Mouse (Mus musculus): ENCODE measurements around the gene Tmem100. TPM values are rescaled to one million over a fixed set of nuclear protein-coding genes. Genes with fewer than 3 reads are reported as not detected.

Tmem100 gene
- polyA plus RNA-seq, 1 experiment from 2014 or later, result 1.2 TPM

DNA sequence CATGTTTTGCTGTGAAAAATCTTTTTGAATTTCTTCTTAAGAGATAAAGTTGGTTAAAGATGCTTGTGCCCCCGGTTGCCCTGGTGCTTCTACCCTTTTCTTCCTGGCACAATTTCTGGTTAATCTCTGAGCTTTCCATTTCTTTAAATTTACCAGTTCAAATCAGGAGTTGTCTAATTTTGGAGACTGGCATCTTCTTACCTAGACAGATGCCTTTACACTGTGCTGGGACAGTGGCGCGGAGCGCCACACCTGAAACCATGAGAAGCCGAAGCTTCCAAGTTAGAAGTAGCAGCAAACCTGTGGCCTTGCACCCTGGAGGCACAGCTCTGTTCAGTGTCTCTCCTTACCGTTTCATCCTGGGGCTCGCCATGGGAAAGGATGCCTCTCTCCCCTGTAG is 928 bp downstream of the Tmem100 start:
- H3K9ac ChIP-seq (replicated peaks), result no peak overlapping the region
- 35% methylated on average over 7 of the region's 7 CpGs for WGBS (ENCODE audit: insufficient replicate concordance)
- peaks cover 14% of the 10 kb centered on the region for H3K27me3 ChIP-seq (ENCODE audit: insufficient read depth, low read length)
- H3K4me3 ChIP-seq (ENCODE audit: low read depth, low read length), result peak overlapping the region; percentile 32; the same call in 1 of the 2 replicates
- H3K36me3 ChIP-seq (replicated peaks; ENCODE audit: insufficient read depth, low read length), result no peaks in the 10 kb centered on the region
- DNase-seq (no peak), ATAC-seq (no peak)
- no peak for TF ChIP-seq EP300 (IDR thresholded peaks at IDR 0.05; ENCODE audit: low read depth)
- no peak for TF ChIP-seq CTCF (IDR thresholded peaks at IDR 0.05; ENCODE audit: low read depth)
- no peak overlapping the region for H3K27ac ChIP-seq (ENCODE audit: low read depth)
- peaks cover 9% of the 10 kb centered on the region for H3K4me1 ChIP-seq (ENCODE audit: insufficient read depth)
- peak overlapping the region; percentile 60; the same call in 1 of the 2 replicates for H3K4me2 ChIP-seq (ENCODE audit: low read depth, low read length)
- no peaks in the 10 kb centered on the region for H3K9me3 ChIP-seq (ENCODE audit: low read length)

DNA sequence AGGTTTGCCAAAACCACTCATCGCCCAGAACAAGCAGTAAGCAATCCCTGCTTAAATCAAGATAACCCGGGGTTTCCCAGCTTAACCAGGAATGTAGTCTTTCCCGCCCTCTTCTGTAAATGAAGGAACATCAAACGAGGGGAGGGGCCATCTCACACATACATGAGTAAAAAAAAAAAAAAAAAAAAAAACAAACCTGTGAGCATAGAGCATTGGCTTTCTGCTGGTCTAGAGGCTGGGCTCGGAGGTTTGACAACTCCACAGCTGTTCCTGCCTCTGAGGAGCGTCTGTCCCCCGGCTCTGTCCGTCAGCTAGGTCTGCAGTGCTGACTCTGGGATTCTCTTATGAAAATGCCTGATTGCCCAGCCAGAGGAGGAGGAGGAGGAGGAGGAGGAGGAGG is 2.7 kb downstream of the Tmem100 start:
- 27% methylated on average over 8 of the region's 8 CpGs for WGBS (ENCODE audit: insufficient replicate concordance)
- H3K36me3 ChIP-seq (replicated peaks; ENCODE audit: insufficient read depth, low read length), result no peaks in the 10 kb centered on the region
- no peak overlapping the region for H3K27ac ChIP-seq (ENCODE audit: low read depth)
- peaks cover 9% of the 10 kb centered on the region for H3K4me1 ChIP-seq (ENCODE audit: insufficient read depth)
- H3K4me2 ChIP-seq (ENCODE audit: low read depth, low read length), result no peak overlapping the region
- no peaks in the 10 kb centered on the region for H3K9me3 ChIP-seq (ENCODE audit: low read length)
- DNase-seq, result no peak
- TF ChIP-seq CTCF (IDR thresholded peaks at IDR 0.05; ENCODE audit: low read depth) (no peak), EP300 (IDR thresholded peaks at IDR 0.05; ENCODE audit: low read depth) (no peak)
- no peak overlapping the region for H3K4me3 ChIP-seq (ENCODE audit: low read depth, low read length)
- no peak overlapping the region for H3K9ac ChIP-seq (replicated peaks)
- peaks cover 14% of the 10 kb centered on the region for H3K27me3 ChIP-seq (ENCODE audit: insufficient read depth, low read length)
- no peak for ATAC-seq

DNA sequence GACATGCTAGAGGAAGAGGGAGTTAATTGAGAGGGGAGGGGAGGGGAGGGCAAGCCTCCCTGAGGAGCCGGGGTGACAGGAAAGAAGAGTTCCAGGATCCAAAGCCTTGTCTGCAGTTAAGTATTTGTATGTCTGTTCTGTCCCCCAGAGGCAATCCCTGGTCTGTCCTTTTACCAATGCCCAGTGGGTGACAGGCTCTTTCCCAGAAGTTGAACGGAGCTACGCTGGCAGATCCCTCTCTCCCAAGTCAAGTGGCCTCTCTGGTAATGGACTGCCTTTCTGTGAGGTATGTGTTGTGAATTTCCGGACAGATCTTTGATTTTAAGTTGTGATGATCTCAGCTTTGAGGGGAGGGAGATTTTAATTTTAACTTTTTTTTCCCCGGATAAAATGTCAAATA is 3.3 kb downstream of the Tmem100 start:
- Histone ChIP-seq H3K27me3 (ENCODE audit: insufficient read depth, low read length) (peaks cover 14% of the 10 kb centered on the region), H3K9ac (replicated peaks) (no peak overlapping the region), H3K36me3 (replicated peaks; ENCODE audit: insufficient read depth, low read length) (no peaks in the 10 kb centered on the region), H3K4me2 (ENCODE audit: low read depth, low read length) (no peak overlapping the region), H3K4me3 (ENCODE audit: low read depth, low read length) (no peak overlapping the region), H3K9me3 (ENCODE audit: low read length) (no peaks in the 10 kb centered on the region), H3K27ac (ENCODE audit: low read depth) (no peak overlapping the region), H3K4me1 (ENCODE audit: insufficient read depth) (peaks cover 9% of the 10 kb centered on the region)
- TF ChIP-seq EP300 (IDR thresholded peaks at IDR 0.05; ENCODE audit: low read depth), result no peak
- no peak for TF ChIP-seq CTCF (IDR thresholded peaks at IDR 0.05; ENCODE audit: low read depth)
- 61% methylated on average over 5 of the region's 5 CpGs for WGBS (ENCODE audit: insufficient replicate concordance)
- no peak for ATAC-seq
- DNase-seq, result no peak

DNA sequence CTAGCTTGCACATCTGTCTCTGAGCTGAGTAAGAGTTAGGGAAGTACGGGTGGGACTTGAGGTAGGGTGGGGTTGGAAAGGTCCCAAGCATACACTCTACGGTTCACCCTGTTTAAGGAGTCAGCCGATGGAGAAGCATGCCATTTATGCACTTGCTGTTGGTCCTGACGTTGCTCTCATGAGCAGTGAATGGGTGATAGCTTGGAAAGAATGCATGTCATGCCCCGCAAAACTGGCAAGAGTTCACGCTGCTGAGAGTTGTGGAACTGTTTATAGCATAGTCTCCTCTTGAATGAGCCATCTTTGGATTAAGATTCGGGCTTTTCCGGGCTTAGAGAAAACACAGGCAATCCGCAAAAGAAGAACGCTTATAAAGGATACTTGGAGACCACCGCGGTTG is 4.5 kb downstream of the Tmem100 start:
- H3K4me1 ChIP-seq (ENCODE audit: insufficient read depth), result peaks cover 5% of the 10 kb centered on the region
- peaks cover 14% of the 10 kb centered on the region for H3K27me3 ChIP-seq (ENCODE audit: insufficient read depth, low read length)
- no peak overlapping the region for H3K4me2 ChIP-seq (ENCODE audit: low read depth, low read length)
- DNase-seq (no peak), ATAC-seq (no peak)
- H3K4me3 ChIP-seq (ENCODE audit: low read depth, low read length), result no peak overlapping the region
- no peak for TF ChIP-seq CTCF (IDR thresholded peaks at IDR 0.05; ENCODE audit: low read depth)
- TF ChIP-seq EP300 (IDR thresholded peaks at IDR 0.05; ENCODE audit: low read depth), result no peak
- H3K36me3 ChIP-seq (replicated peaks; ENCODE audit: insufficient read depth, low read length), result no peaks in the 10 kb centered on the region
- no peak overlapping the region for H3K9ac ChIP-seq (replicated peaks)
- WGBS (ENCODE audit: insufficient replicate concordance), result 75% methylated on average over 12 of the region's 12 CpGs
- no peak overlapping the region for H3K27ac ChIP-seq (ENCODE audit: low read depth)
- H3K9me3 ChIP-seq (ENCODE audit: low read length), result no peaks in the 10 kb centered on the region

DNA sequence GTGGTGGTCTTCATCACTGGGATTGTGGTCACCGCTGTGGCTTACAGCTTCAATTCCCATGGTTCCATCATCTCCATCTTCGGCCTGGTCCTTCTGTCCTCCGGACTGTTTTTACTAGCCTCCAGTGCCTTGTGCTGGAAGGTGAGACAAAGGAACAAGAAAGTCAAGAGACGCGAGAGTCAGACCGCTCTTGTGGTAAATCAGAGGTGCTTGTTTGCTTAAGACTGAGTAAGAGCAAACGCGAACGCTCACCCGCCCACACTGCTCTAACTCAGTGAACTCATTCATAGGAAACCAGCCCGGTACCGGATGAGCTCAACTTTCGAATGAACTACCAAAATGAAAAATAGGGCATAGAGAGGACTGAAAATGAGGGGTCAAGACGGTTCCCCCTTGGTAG is 5.4 kb downstream of the Tmem100 start:
- H3K4me1 ChIP-seq (ENCODE audit: insufficient read depth), result no peaks in the 10 kb centered on the region
- no peak overlapping the region for H3K9ac ChIP-seq (replicated peaks)
- no peak for DNase-seq
- H3K9me3 ChIP-seq (ENCODE audit: low read length), result no peaks in the 10 kb centered on the region
- H3K27ac ChIP-seq (ENCODE audit: low read depth), result no peak overlapping the region
- no peaks in the 10 kb centered on the region for H3K36me3 ChIP-seq (replicated peaks; ENCODE audit: insufficient read depth, low read length)
- H3K27me3 ChIP-seq (ENCODE audit: insufficient read depth, low read length), result peaks cover 14% of the 10 kb centered on the region
- WGBS (ENCODE audit: insufficient replicate concordance), result 72% methylated on average over 14 of the region's 14 CpGs
- TF ChIP-seq EP300 (IDR thresholded peaks at IDR 0.05; ENCODE audit: low read depth) (no peak), CTCF (IDR thresholded peaks at IDR 0.05; ENCODE audit: low read depth) (no peak)
- no peak overlapping the region for H3K4me2 ChIP-seq (ENCODE audit: low read depth, low read length)
- no peak overlapping the region for H3K4me3 ChIP-seq (ENCODE audit: low read depth, low read length)
- ATAC-seq, result no peak

DNA sequence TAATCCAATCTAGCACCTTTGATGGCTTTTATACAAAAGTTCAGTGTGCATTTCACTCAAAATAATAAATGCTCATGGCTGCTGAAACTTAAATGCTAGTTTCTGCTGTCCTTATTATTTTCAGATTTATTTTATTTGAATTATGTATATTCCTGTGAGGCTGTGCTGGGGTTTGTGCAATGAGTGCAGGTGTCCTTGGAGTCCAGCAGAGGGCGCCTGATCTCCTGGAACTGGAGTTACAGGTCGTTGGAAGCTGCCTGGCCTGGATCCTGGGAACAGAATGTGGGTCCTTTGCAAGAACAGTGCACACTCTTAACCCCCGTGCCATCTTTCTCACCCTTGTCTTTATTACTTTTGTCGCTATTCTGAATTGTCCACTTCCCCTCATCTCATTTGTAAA is 6.3 kb downstream of the Tmem100 start:
- Histone ChIP-seq H3K9me3 (ENCODE audit: low read length) (no peaks in the 10 kb centered on the region), H3K27ac (ENCODE audit: low read depth) (no peak overlapping the region), H3K27me3 (ENCODE audit: insufficient read depth, low read length) (peaks cover 14% of the 10 kb centered on the region), H3K36me3 (replicated peaks; ENCODE audit: insufficient read depth, low read length) (no peaks in the 10 kb centered on the region), H3K4me3 (ENCODE audit: low read depth, low read length) (no peak overlapping the region), H3K4me1 (ENCODE audit: insufficient read depth) (no peaks in the 10 kb centered on the region), H3K9ac (replicated peaks) (no peak overlapping the region), H3K4me2 (ENCODE audit: low read depth, low read length) (no peak overlapping the region)
- WGBS (ENCODE audit: insufficient replicate concordance), result 74% methylated on average over 4 of the region's 4 CpGs
- ATAC-seq (no peak), DNase-seq (no peak)
- peak; percentile 48 for TF ChIP-seq CTCF (IDR thresholded peaks at IDR 0.05; ENCODE audit: low read depth)
- no peak for TF ChIP-seq EP300 (IDR thresholded peaks at IDR 0.05; ENCODE audit: low read depth)

DNA sequence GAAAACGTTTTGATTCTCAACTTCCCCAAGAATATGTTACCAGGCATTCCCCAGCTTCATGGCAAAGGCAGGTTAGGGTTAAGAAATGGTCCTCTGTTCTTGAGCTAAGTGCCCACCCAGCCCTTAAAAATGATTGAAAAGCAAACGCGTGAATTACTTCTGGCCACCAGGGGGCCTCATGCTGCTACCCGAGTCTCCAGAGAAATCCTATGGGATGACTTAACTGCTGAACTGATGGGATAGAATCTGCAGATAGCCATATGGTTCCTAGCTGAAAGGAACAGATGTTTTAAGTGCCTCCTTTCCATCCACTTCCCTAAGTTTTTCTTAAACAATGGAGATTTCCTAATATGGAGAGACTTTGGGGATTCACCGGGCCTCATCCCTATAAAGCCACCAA is 7.9 kb downstream of the Tmem100 start:
- Histone ChIP-seq H3K4me2 (ENCODE audit: low read depth, low read length) (no peak overlapping the region), H3K4me3 (ENCODE audit: low read depth, low read length) (no peak overlapping the region), H3K9ac (replicated peaks) (no peak overlapping the region), H3K27ac (ENCODE audit: low read depth) (no peak overlapping the region), H3K4me1 (ENCODE audit: insufficient read depth) (no peaks in the 10 kb centered on the region), H3K36me3 (replicated peaks; ENCODE audit: insufficient read depth, low read length) (no peaks in the 10 kb centered on the region), H3K27me3 (ENCODE audit: insufficient read depth, low read length) (peaks cover 5% of the 10 kb centered on the region; the same call in 1 of the 2 replicates), H3K9me3 (ENCODE audit: low read length) (no peaks in the 10 kb centered on the region)
- 26% methylated on average over 5 of the region's 5 CpGs for WGBS (ENCODE audit: insufficient replicate concordance)
- DNase-seq (peak; percentile 41), ATAC-seq (no peak)
- TF ChIP-seq EP300 (IDR thresholded peaks at IDR 0.05; ENCODE audit: low read depth) (no peak), CTCF (IDR thresholded peaks at IDR 0.05; ENCODE audit: low read depth) (peak; percentile 68)

All from liver, postnatal 0 days (tissue).